ENCODE assay signal across 19 mouse cellular contexts in the genomic region with DNA sequence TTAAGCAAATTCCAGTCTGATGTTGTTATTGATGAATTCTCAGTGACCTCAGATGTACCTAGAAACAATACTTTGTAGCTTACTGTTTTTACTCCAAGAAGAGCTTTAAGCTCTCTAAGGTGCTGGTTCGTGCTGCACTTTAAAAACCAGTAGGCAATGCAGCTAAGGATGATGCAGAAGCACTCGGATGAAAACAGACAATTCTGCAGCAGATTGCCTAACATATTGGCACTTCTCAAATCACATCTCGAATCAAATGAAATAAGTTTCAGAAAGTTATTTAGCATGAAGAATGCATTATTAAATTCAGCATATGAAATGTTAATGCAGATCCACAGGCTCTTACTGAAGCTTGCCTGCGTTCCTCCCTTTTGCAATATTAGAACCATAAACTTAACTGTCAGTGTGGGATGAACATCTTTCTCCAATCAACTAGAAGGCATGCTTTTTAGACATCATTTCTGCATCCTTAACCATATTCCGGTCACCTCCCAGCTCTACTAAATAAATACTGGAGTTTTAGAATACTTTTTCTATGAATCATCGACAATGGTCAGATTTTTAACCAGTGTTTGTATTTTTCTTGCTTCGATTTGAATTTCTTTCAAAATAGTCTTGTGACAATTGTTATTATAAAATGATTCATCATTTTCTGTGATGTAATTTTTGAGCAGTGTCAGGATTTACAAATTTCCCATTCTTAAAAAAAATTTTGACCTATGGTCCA.
"Had no signal": no experiment of that assay in that cellular context is flagged by ENCODE, and none has a peak within 500 bp of the region (broad histone marks: within the 10 kb centered on the region; RNA-seq: fewer than 3 reads in every experiment).

No protein-coding gene starts in this region.

- H3K4me2 ChIP-seq: intestine, embryonic 15.5 days; limb, embryonic 13.5 days; liver, embryonic 12.5 days; liver, embryonic 15.5 days; lung, embryonic 15.5 days; stomach, embryonic 15.5 days had no signal

- H3K9me3 ChIP-seq: intestine, embryonic 15.5 days; limb, embryonic 10.5 days; limb, embryonic 13.5 days; liver, embryonic 12.5 days; liver, embryonic 15.5 days; lung, embryonic 15.5 days; megakaryocyte, embryonic 14.5 days; midbrain, embryonic 10.5 days; stomach, embryonic 15.5 days had no signal

- H3K4me1 ChIP-seq: intestine, embryonic 15.5 days; limb, embryonic 10.5 days; limb, embryonic 13.5 days; liver, embryonic 12.5 days; liver, embryonic 15.5 days; lung, embryonic 15.5 days; megakaryocyte, embryonic 14.5 days; midbrain, embryonic 10.5 days; stomach, embryonic 15.5 days had no signal

- H3K27me3 ChIP-seq: intestine, embryonic 15.5 days; limb, embryonic 13.5 days; liver, embryonic 12.5 days; liver, embryonic 15.5 days; lung, embryonic 15.5 days; megakaryocyte, embryonic 14.5 days; stomach, embryonic 15.5 days had no signal

- DNase-seq: kidney, adult 11 months; kidney, adult 9 months; kidney, postnatal 25 days; liver; lung, adult 18-20 months; lung, postnatal 10 days; lung, postnatal 36 days; midbrain, embryonic 14.5 days; thymus, postnatal 25 days had no signal

- H3K4me3 ChIP-seq: intestine, embryonic 15.5 days; limb, embryonic 10.5 days; limb, embryonic 13.5 days; liver, embryonic 12.5 days; liver, embryonic 15.5 days; lung, embryonic 15.5 days; megakaryocyte, embryonic 14.5 days; midbrain, embryonic 10.5 days; stomach, embryonic 15.5 days had no signal

- H3K9ac ChIP-seq: intestine, embryonic 15.5 days; limb, embryonic 13.5 days; liver, embryonic 12.5 days; liver, embryonic 15.5 days; lung, embryonic 15.5 days; stomach, embryonic 15.5 days had no signal

- ATAC-seq: intestine, embryonic 15.5 days; liver, embryonic 12.5 days had no signal

- H3K36me3 ChIP-seq: intestine, embryonic 15.5 days; limb, embryonic 10.5 days; limb, embryonic 13.5 days; liver, embryonic 12.5 days; liver, embryonic 15.5 days; lung, embryonic 15.5 days; midbrain, embryonic 10.5 days; stomach, embryonic 15.5 days had no signal

- H3K27ac ChIP-seq: intestine, embryonic 15.5 days; kidney, postnatal 0 days; limb, embryonic 10.5 days; limb, embryonic 13.5 days; liver, embryonic 12.5 days; liver, embryonic 15.5 days; lung, embryonic 15.5 days; midbrain, embryonic 10.5 days; stomach, embryonic 15.5 days had no signal
